Mouse (Mus musculus): ENCODE measurements at regions not wholly inside any gene's neighbourhood (a gene's known extent, or its start where the extent isn't known, plus 50 kb on each side); places are given as distances from the start of the nearest gene placed in this dataset.

GRCm38 (mm10) chr16:46212504-46212903, 57.6 kb upstream of the Gm4737 start:
- H3K27ac ChIP-seq, result no peak overlapping the region
- no peak overlapping the region for H3K4me3 ChIP-seq
- no peak for DNase-seq (ENCODE audit: extremely low spot score, low spot score)
- H3K27me3 ChIP-seq (ENCODE audit: poor library complexity, severe bottlenecking), result no peaks in the 10 kb centered on the region
- no peaks in the 10 kb centered on the region for H3K4me1 ChIP-seq
- no peaks in the 10 kb centered on the region for H3K36me3 ChIP-seq (replicated peaks)
- H3K9me3 ChIP-seq, result no peaks in the 10 kb centered on the region
- 79% methylated on average over 4 of the region's 4 CpGs for WGBS

- no peaks in the 10 kb centered on the region for H3K36me3 ChIP-seq (replicated peaks)
Measured at GRCm38 (mm10) chr16:46211914-46212313, 57.0 kb upstream of the Gm4737 start.

GRCm38 (mm10) chr16:46205114-46205513, 50.2 kb upstream of the Gm4737 start:
- no peaks in the 10 kb centered on the region for H3K9me3 ChIP-seq
- H3K4me1 ChIP-seq, result no peaks in the 10 kb centered on the region
- WGBS, result 95% methylated on average over 1 of the region's 1 CpGs
- no peak overlapping the region for H3K27ac ChIP-seq
- no peak overlapping the region for H3K4me3 ChIP-seq
- DNase-seq (ENCODE audit: extremely low spot score, low spot score), result no peak
- H3K27me3 ChIP-seq (ENCODE audit: poor library complexity, severe bottlenecking), result no peaks in the 10 kb centered on the region
- H3K36me3 ChIP-seq (replicated peaks), result no peaks in the 10 kb centered on the region

More at GRCm38 (mm10) chr16:46211914-46212313, 57.0 kb upstream of the Gm4737 start:
- 86% methylated on average over 3 of the region's 3 CpGs for WGBS
- Histone ChIP-seq H3K27ac (no peak overlapping the region), H3K9me3 (no peaks in the 10 kb centered on the region), H3K4me3 (no peak overlapping the region), H3K4me1 (no peaks in the 10 kb centered on the region), H3K27me3 (ENCODE audit: poor library complexity, severe bottlenecking) (no peaks in the 10 kb centered on the region)
- no peak for DNase-seq (ENCODE audit: extremely low spot score, low spot score)

Data from forebrain, embryonic 10.5 days (tissue).